Mouse (Mus musculus): ENCODE measurements around the gene Gm14085. TPM values are rescaled to one million over a fixed set of nuclear protein-coding genes. Genes with fewer than 3 reads are reported as not detected.

The Gm14085 gene
- total and polyA plus RNA-seq, 3 experiments: 0.02 to 0.22 TPM; not detected in 1

GRCm38 (mm10) chr2:122570430-122570829, 85.7 kb downstream of the Gm14085 start:
- ATAC-seq (ENCODE audit: extremely low read depth, insufficient number of reproducible peaks, low FRiP score, poor library complexity, severe bottlenecking): no peak
- TF ChIP-seq CTCF (IDR thresholded peaks at IDR 0.05; ENCODE audit: low read depth, low read length): no peak
- no peak for TF ChIP-seq TAL1 (conservative IDR thresholded peaks at IDR 0.05; ENCODE audit: low read depth, low read length)
- no peak for TF ChIP-seq GATA1 (IDR thresholded peaks at IDR 0.05; ENCODE audit: borderline replicate concordance, low read length)
- no peak for TF ChIP-seq POLR2AphosphoS5 (IDR thresholded peaks at IDR 0.05; ENCODE audit: insufficient replicate concordance, low read depth, low read length)
- TF ChIP-seq GATA2 (IDR thresholded peaks at IDR 0.05; ENCODE audit: borderline replicate concordance, low read depth, low read length): no peak
- no peaks in the 10 kb centered on the region for H3K36me3 ChIP-seq (replicated peaks)
- H3K9me3 ChIP-seq (replicated peaks): no peaks in the 10 kb centered on the region
- DNase-seq (ENCODE audit: low spot score): no peak
- H3K4me1 ChIP-seq (ENCODE audit: insufficient read depth, low read depth, low read length): no peaks in the 10 kb centered on the region
- 0 out of 2 replicates have a peak, but pooled peaks cover 3% of the 10 kb centered on the region for H3K27me3 ChIP-seq (ENCODE audit: insufficient read depth, low read length)
- no peak overlapping the region for H3K4me3 ChIP-seq (ENCODE audit: low read depth, low read length)

- no peak for ATAC-seq (ENCODE audit: extremely low read depth, insufficient number of reproducible peaks, low FRiP score, poor library complexity, severe bottlenecking)
- Histone ChIP-seq H3K27me3 (ENCODE audit: insufficient read depth, low read length) (0 out of 2 replicates have a peak, but pooled peaks cover 3% of the 10 kb centered on the region), H3K4me1 (ENCODE audit: insufficient read depth, low read depth, low read length) (no peaks in the 10 kb centered on the region), H3K36me3 (replicated peaks) (no peaks in the 10 kb centered on the region), H3K4me3 (ENCODE audit: low read depth, low read length) (no peak overlapping the region), H3K9me3 (replicated peaks) (no peaks in the 10 kb centered on the region)
- no peak for DNase-seq (ENCODE audit: low spot score)
- TF ChIP-seq GATA1 (IDR thresholded peaks at IDR 0.05; ENCODE audit: borderline replicate concordance, low read length) (no peak), CTCF (IDR thresholded peaks at IDR 0.05; ENCODE audit: low read depth, low read length) (no peak), TAL1 (conservative IDR thresholded peaks at IDR 0.05; ENCODE audit: low read depth, low read length) (no peak), GATA2 (IDR thresholded peaks at IDR 0.05; ENCODE audit: borderline replicate concordance, low read depth, low read length) (no peak), POLR2AphosphoS5 (IDR thresholded peaks at IDR 0.05; ENCODE audit: insufficient replicate concordance, low read depth, low read length) (no peak)
Observed at GRCm38 (mm10) chr2:122571326-122571725, 86.6 kb downstream of the Gm14085 start.

GRCm38 (mm10) chr2:122572438-122572837, 87.7 kb downstream of the Gm14085 start:
- DNase-seq (ENCODE audit: low spot score): no peak

GRCm38 (mm10) chr2:122575470-122575869, 90.7 kb downstream of the Gm14085 start:
- Histone ChIP-seq H3K9me3 (replicated peaks) (no peaks in the 10 kb centered on the region), H3K36me3 (replicated peaks) (no peaks in the 10 kb centered on the region), H3K27me3 (ENCODE audit: insufficient read depth, low read length) (0 out of 2 replicates have a peak, but pooled peaks cover under 1% of the 10 kb centered on the region), H3K4me3 (ENCODE audit: low read depth, low read length) (no peak overlapping the region), H3K4me1 (ENCODE audit: insufficient read depth, low read depth, low read length) (no peaks in the 10 kb centered on the region)
- ATAC-seq (ENCODE audit: extremely low read depth, insufficient number of reproducible peaks, low FRiP score, poor library complexity, severe bottlenecking) (no peak), DNase-seq (ENCODE audit: low spot score) (no peak)
- TF ChIP-seq POLR2AphosphoS5 (IDR thresholded peaks at IDR 0.05; ENCODE audit: insufficient replicate concordance, low read depth, low read length) (no peak), TAL1 (conservative IDR thresholded peaks at IDR 0.05; ENCODE audit: low read depth, low read length) (no peak), GATA1 (IDR thresholded peaks at IDR 0.05; ENCODE audit: borderline replicate concordance, low read length) (no peak), CTCF (IDR thresholded peaks at IDR 0.05; ENCODE audit: low read depth, low read length) (no peak), GATA2 (IDR thresholded peaks at IDR 0.05; ENCODE audit: borderline replicate concordance, low read depth, low read length) (no peak)

More at GRCm38 (mm10) chr2:122572438-122572837, 87.7 kb downstream of the Gm14085 start:
- TF ChIP-seq CTCF (IDR thresholded peaks at IDR 0.05; ENCODE audit: low read depth, low read length) (no peak), GATA1 (IDR thresholded peaks at IDR 0.05; ENCODE audit: borderline replicate concordance, low read length) (no peak), TAL1 (conservative IDR thresholded peaks at IDR 0.05; ENCODE audit: low read depth, low read length) (no peak), GATA2 (IDR thresholded peaks at IDR 0.05; ENCODE audit: borderline replicate concordance, low read depth, low read length) (no peak), POLR2AphosphoS5 (IDR thresholded peaks at IDR 0.05; ENCODE audit: insufficient replicate concordance, low read depth, low read length) (no peak)
- Histone ChIP-seq H3K27me3 (ENCODE audit: insufficient read depth, low read length) (0 out of 2 replicates have a peak, but pooled peaks cover 3% of the 10 kb centered on the region), H3K4me1 (ENCODE audit: insufficient read depth, low read depth, low read length) (no peaks in the 10 kb centered on the region), H3K36me3 (replicated peaks) (no peaks in the 10 kb centered on the region), H3K9me3 (replicated peaks) (no peaks in the 10 kb centered on the region), H3K4me3 (ENCODE audit: low read depth, low read length) (no peak overlapping the region)
- no peak for ATAC-seq (ENCODE audit: extremely low read depth, insufficient number of reproducible peaks, low FRiP score, poor library complexity, severe bottlenecking)

GRCm38 (mm10) chr2:122576295-122576694, 91.6 kb downstream of the Gm14085 start:
- TF ChIP-seq POLR2AphosphoS5 (IDR thresholded peaks at IDR 0.05; ENCODE audit: insufficient replicate concordance, low read depth, low read length) (no peak), CTCF (IDR thresholded peaks at IDR 0.05; ENCODE audit: low read depth, low read length) (no peak), GATA1 (IDR thresholded peaks at IDR 0.05; ENCODE audit: borderline replicate concordance, low read length) (no peak), GATA2 (IDR thresholded peaks at IDR 0.05; ENCODE audit: borderline replicate concordance, low read depth, low read length) (no peak)
- H3K27me3 ChIP-seq (ENCODE audit: insufficient read depth, low read length): no peaks in the 10 kb centered on the region
- H3K4me1 ChIP-seq (ENCODE audit: insufficient read depth, low read depth, low read length): no peaks in the 10 kb centered on the region
- no peak overlapping the region for H3K4me3 ChIP-seq (ENCODE audit: low read depth, low read length)
- ATAC-seq (ENCODE audit: extremely low read depth, insufficient number of reproducible peaks, low FRiP score, poor library complexity, severe bottlenecking): no peak
- H3K9me3 ChIP-seq (replicated peaks): no peaks in the 10 kb centered on the region
- no peaks in the 10 kb centered on the region for H3K36me3 ChIP-seq (replicated peaks)
- no peak for DNase-seq (ENCODE audit: low spot score)

- ATAC-seq (ENCODE audit: extremely low read depth, insufficient number of reproducible peaks, low FRiP score, poor library complexity, severe bottlenecking) (no peak), DNase-seq (ENCODE audit: low spot score) (no peak)
- Histone ChIP-seq H3K4me1 (ENCODE audit: insufficient read depth, low read depth, low read length) (no peaks in the 10 kb centered on the region), H3K36me3 (replicated peaks) (no peaks in the 10 kb centered on the region), H3K4me3 (ENCODE audit: low read depth, low read length) (no peak overlapping the region), H3K27me3 (ENCODE audit: insufficient read depth, low read length) (no peaks in the 10 kb centered on the region), H3K9me3 (replicated peaks) (no peaks in the 10 kb centered on the region)
- TF ChIP-seq POLR2AphosphoS5 (IDR thresholded peaks at IDR 0.05; ENCODE audit: insufficient replicate concordance, low read depth, low read length) (no peak), GATA1 (IDR thresholded peaks at IDR 0.05; ENCODE audit: borderline replicate concordance, low read length) (no peak), GATA2 (IDR thresholded peaks at IDR 0.05; ENCODE audit: borderline replicate concordance, low read depth, low read length) (no peak), TAL1 (conservative IDR thresholded peaks at IDR 0.05; ENCODE audit: low read depth, low read length) (no peak), CTCF (IDR thresholded peaks at IDR 0.05; ENCODE audit: low read depth, low read length) (no peak)
Observed at GRCm38 (mm10) chr2:122577316-122577715, 92.6 kb downstream of the Gm14085 start.

Other genes with a start within 250 kb of the Gm14085 start
- gene Duox2, start 186.5 kb upstream of the Gm14085 start, total RNA-seq (2014; fragmentation: Nextera tagmentation): not detected in 2 replicates
- 0.16 TPM in 1 of 2 replicates, not detected in the other for gene Duox2, start 186.5 kb upstream of the Gm14085 start, total RNA-seq (2017)
- gene Duox2, start 186.5 kb upstream of the Gm14085 start, polyA plus RNA-seq (2012): not detected in 2 replicates
- gene Duoxa2, start 186.0 kb upstream of the Gm14085 start, total RNA-seq (2014; fragmentation: Nextera tagmentation): not detected in 2 replicates
- 0.16 TPM in 1 of 2 replicates, not detected in the other for gene Duoxa2, start 186.0 kb upstream of the Gm14085 start, total RNA-seq (2017)
- gene Duoxa2, start 186.0 kb upstream of the Gm14085 start, polyA plus RNA-seq (2012): not detected in 2 replicates
- not detected in 2 replicates for gene Duoxa1, start 171.2 kb upstream of the Gm14085 start, total RNA-seq (2014; fragmentation: Nextera tagmentation)
- gene Duoxa1, start 171.2 kb upstream of the Gm14085 start, total RNA-seq (2017): 0.11 TPM in 1 of 2 replicates, not detected in the other
- gene Duoxa1, start 171.2 kb upstream of the Gm14085 start, polyA plus RNA-seq (2012): not detected in 2 replicates
- not detected in 2 replicates for gene Duox1, start 169.3 kb upstream of the Gm14085 start, total RNA-seq (2014; fragmentation: Nextera tagmentation)
- gene Duox1, start 169.3 kb upstream of the Gm14085 start, total RNA-seq (2017): not detected in 2 replicates
- gene Duox1, start 169.3 kb upstream of the Gm14085 start, polyA plus RNA-seq (2012): not detected in 2 replicates
- gene Shf, start 115.8 kb upstream of the Gm14085 start, total RNA-seq (2014; fragmentation: Nextera tagmentation): not detected in 2 replicates
- gene Shf, start 115.8 kb upstream of the Gm14085 start, total RNA-seq (2017): 0.22 and 0.35 TPM in 2 replicates
- gene Shf, start 115.8 kb upstream of the Gm14085 start, polyA plus RNA-seq (2012): 0.27 and 0.54 TPM in 2 replicates
- 0.19 TPM in 1 of 2 replicates, not detected in the other for gene Slc28a2, start 58.5 kb upstream of the Gm14085 start, total RNA-seq (2014; fragmentation: Nextera tagmentation)
- 0.05 and 0.06 TPM in 2 replicates for gene Slc28a2, start 58.5 kb upstream of the Gm14085 start, total RNA-seq (2017)
- gene Slc28a2, start 58.5 kb upstream of the Gm14085 start, polyA plus RNA-seq (2012): 0.01 TPM in 1 of 2 replicates, not detected in the other
- gene Gatm, start 126.4 kb downstream of the Gm14085 start, total RNA-seq (2014; fragmentation: Nextera tagmentation): not detected in 2 replicates
- not detected in 2 replicates for gene Gatm, start 126.4 kb downstream of the Gm14085 start, total RNA-seq (2017)
- gene Gatm, start 126.4 kb downstream of the Gm14085 start, polyA plus RNA-seq (2012): not detected in 2 replicates
- gene AA467197, start 152.0 kb downstream of the Gm14085 start, total RNA-seq (2014; fragmentation: Nextera tagmentation): not detected in 2 replicates
- gene AA467197, start 152.0 kb downstream of the Gm14085 start, total RNA-seq (2017): not detected in 2 replicates
- gene AA467197, start 152.0 kb downstream of the Gm14085 start, polyA plus RNA-seq (2012): not detected in 2 replicates
- not detected in 2 replicates for gene Slc30a4, start 217.7 kb downstream of the Gm14085 start, total RNA-seq (2014; fragmentation: Nextera tagmentation)
- under 0.01 and 0.11 TPM in 2 replicates for gene Slc30a4, start 217.7 kb downstream of the Gm14085 start, total RNA-seq (2017)
- gene Slc30a4, start 217.7 kb downstream of the Gm14085 start, polyA plus RNA-seq (2012): not detected in 2 replicates

Data from G1E (cell line).